Mouse (Mus musculus) liver, postnatal 0 days (tissue): Measurements from ENCODE around the gene Gse1. TPM values are rescaled to one million over a fixed set of nuclear protein-coding genes. Genes with fewer than 3 reads are reported as not detected.
A peak's percentile ranks its signal among the peaks of the same experiment; 100 is the strongest.

ENCODE experiments used
- ATAC-seq: fragments of 200-750 bp; cut with Nextera tagmentation; 2 replicates; pipeline ENCODE4 v1.8.0; 2017; ENCODE audit warnings: mild to moderate bottlenecking, moderate library complexity
- DNase-seq: peaks from one replicate; pipeline ENCODE4 v3.0.0-alpha.2; 2016
- H3K27ac ChIP-seq: fragments of 300-500 bp; sonication (generic); 2 replicates; pipeline ENCODE4 v1.5.1; 2014; ENCODE audit warnings: antibody characterized with exemption, moderate library complexity, mild to moderate bottlenecking, low read depth
- H3K27me3 ChIP-seq: fragments of 300-500 bp; sonication (generic); 2 replicates; pipeline ENCODE4 v1.6.1; 2014; ENCODE audit warnings: low read length, control low read depth, mixed read lengths; ENCODE audit not compliant: insufficient read depth
- H3K36me3 ChIP-seq: fragments of 300-500 bp; sonication (generic); replicated peaks from 2 replicates; pipeline ENCODE4 v1.6.1; 2014; ENCODE audit warnings: mild to moderate bottlenecking, control low read depth, low read length, moderate library complexity, mixed read lengths; ENCODE audit not compliant: insufficient read depth
- H3K4me1 ChIP-seq: fragments of 300-500 bp; sonication (generic); 2 replicates; pipeline ENCODE4 v1.6.1; 2014; ENCODE audit warnings: antibody characterized with exemption, mild to moderate bottlenecking, control low read depth; ENCODE audit not compliant: insufficient read depth
- H3K4me2 ChIP-seq: fragments of 300-500 bp; sonication (generic); 2 replicates; pipeline ENCODE4 v1.6.1; 2014; ENCODE audit warnings: low read depth, mild to moderate bottlenecking, low read length, moderate library complexity, mixed read lengths
- H3K4me3 ChIP-seq: fragments of 300-500 bp; sonication (generic); 2 replicates; pipeline ENCODE4 v1.5.1; 2014; ENCODE audit warnings: low read depth, low read length
- H3K9ac ChIP-seq: fragments of 300-500 bp; sonication (generic); replicated peaks from 2 replicates; pipeline ENCODE4 v1.6.1; 2014; ENCODE audit warnings: mild to moderate bottlenecking, moderate library complexity
- H3K9me3 ChIP-seq: fragments of 300-500 bp; sonication (generic); 2 replicates; pipeline ENCODE4 v1.6.1; 2016; ENCODE audit warnings: mild to moderate bottlenecking, control low read depth, low read length, mixed read lengths
- CTCF ChIP-seq: sonication (generic); IDR thresholded peaks from 2 replicates; pipeline ENCODE4 v1.5.1; 2016; ENCODE audit warnings: antibody characterized with exemption, low read depth
- EP300 ChIP-seq: IDR thresholded peaks from 2 replicates; pipeline ENCODE4 v1.6.1; 2016; ENCODE audit warnings: antibody characterized with exemption, low read depth, mild to moderate bottlenecking
- WGBS: fragments of 180-500 bp; shearing (Covaris S2); extraction: QIAGEN DNeasy Blood & Tissue Kit; methylation state at CpG from one replicate; pipeline ENCODE4 v1.1.7; 2014; ENCODE audit not compliant: insufficient replicate concordance; 5-methylcytosine and 5-hydroxymethylcytosine counted together
- polyA plus RNA-seq: library from polyadenylated mRNA; unstranded; fragments of >200 nt; fragmentation: Nextera tagmentation; extraction: Ambion mirVana; gene quantifications from 2 replicates; pipeline ENCODE4 v1.2.1, GENCODE M21; 2015

Gene Gse1
- polyA plus RNA-seq, 1 experiment from 2014 or later = 7.7 TPM

GRCm38 (mm10) chr8:120351332-120352071, 123.2 kb downstream of the Gse1 start:
- Histone ChIP-seq H3K4me1 (peaks cover 14% of the 10 kb centered on the region), H3K27ac (no peak overlapping the region), H3K27me3 (no peaks in the 10 kb centered on the region), H3K9ac (no peak overlapping the region), H3K4me3 (no peak overlapping the region), H3K4me2 (no peak overlapping the region), H3K36me3 (no peaks in the 10 kb centered on the region), H3K9me3 (no peaks in the 10 kb centered on the region)
- TF ChIP-seq CTCF (no peak), EP300 (no peak)
- 58% methylated on average over 7 of the region's 7 CpGs for WGBS
- no peak for DNase-seq
- peak; percentile 55; the same call in 1 of the 2 replicates for ATAC-seq

GRCm38 (mm10) chr8:120352096-120352495, 123.8 kb downstream of the Gse1 start:
- Histone ChIP-seq H3K27ac (no peak overlapping the region), H3K36me3 (no peaks in the 10 kb centered on the region), H3K9ac (no peak overlapping the region), H3K4me2 (no peak overlapping the region), H3K4me3 (no peak overlapping the region), H3K27me3 (no peaks in the 10 kb centered on the region), H3K4me1 (peaks cover 14% of the 10 kb centered on the region), H3K9me3 (no peaks in the 10 kb centered on the region)
- DNase-seq (no peak), ATAC-seq (no peak)
- WGBS = 64% methylated on average over 10 of the region's 10 CpGs
- no peak for TF ChIP-seq EP300
- TF ChIP-seq CTCF = no peak

- no peaks in the 10 kb centered on the region for H3K9me3 ChIP-seq
- H3K4me1 ChIP-seq = peaks cover 14% of the 10 kb centered on the region
- H3K36me3 ChIP-seq = no peaks in the 10 kb centered on the region
- H3K9ac ChIP-seq = 0 out of 2 replicates have a peak overlapping the region, but pooled peaks have one; percentile 11
- WGBS = 62% methylated on average over 9 of the region's 9 CpGs
- DNase-seq (no peak), ATAC-seq (peak; percentile 4; the same call in 1 of the 2 replicates)
- TF ChIP-seq EP300 = no peak
- TF ChIP-seq CTCF = peak; percentile 27; the same call in 1 of the 2 replicates
- no peak overlapping the region for H3K4me3 ChIP-seq
- H3K27me3 ChIP-seq = no peaks in the 10 kb centered on the region
- no peak overlapping the region for H3K4me2 ChIP-seq
- H3K27ac ChIP-seq = no peak overlapping the region
Measured at GRCm38 (mm10) chr8:120356067-120356466, 127.8 kb downstream of the Gse1 start.

GRCm38 (mm10) chr8:120357504-120357903, 129.2 kb downstream of the Gse1 start:
- ATAC-seq (no peak), DNase-seq (no peak)
- Histone ChIP-seq H3K36me3 (no peaks in the 10 kb centered on the region), H3K9me3 (no peaks in the 10 kb centered on the region), H3K27ac (no peak overlapping the region), H3K27me3 (no peaks in the 10 kb centered on the region), H3K4me1 (peaks cover 5% of the 10 kb centered on the region), H3K4me2 (no peak overlapping the region), H3K4me3 (no peak overlapping the region), H3K9ac (no peak overlapping the region)
- WGBS = 73% methylated on average over 6 of the region's 6 CpGs
- TF ChIP-seq CTCF (no peak), EP300 (no peak)

- DNase-seq (no peak), ATAC-seq (no peak)
- H3K4me3 ChIP-seq = no peak overlapping the region
- no peaks in the 10 kb centered on the region for H3K36me3 ChIP-seq
- no peaks in the 10 kb centered on the region for H3K27me3 ChIP-seq
- WGBS = 79% methylated on average over 8 of the region's 8 CpGs
- no peak overlapping the region for H3K9ac ChIP-seq
- TF ChIP-seq EP300 = no peak
- no peak for TF ChIP-seq CTCF
- no peak overlapping the region for H3K27ac ChIP-seq
- H3K4me2 ChIP-seq = no peak overlapping the region
- H3K4me1 ChIP-seq = peaks cover 18% of the 10 kb centered on the region
- H3K9me3 ChIP-seq = no peaks in the 10 kb centered on the region
Measured at GRCm38 (mm10) chr8:120361301-120361700, 133.0 kb downstream of the Gse1 start.

- ATAC-seq (peak; percentile 50), DNase-seq (peak; percentile 74)
- Histone ChIP-seq H3K27ac (peak overlapping the region; percentile 78), H3K4me2 (no peak overlapping the region), H3K9me3 (no peaks in the 10 kb centered on the region), H3K36me3 (no peaks in the 10 kb centered on the region), H3K9ac (no peak overlapping the region; the same call in 1 of the 2 replicates), H3K27me3 (no peaks in the 10 kb centered on the region), H3K4me1 (peaks cover 28% of the 10 kb centered on the region), H3K4me3 (no peak overlapping the region)
- TF ChIP-seq CTCF (peak; percentile 85), EP300 (peak; percentile 47; the same call in 1 of the 2 replicates)
- 36% methylated on average over 10 of the region's 10 CpGs for WGBS
Measured at GRCm38 (mm10) chr8:120363552-120364071, 135.4 kb downstream of the Gse1 start.
